Mouse (Mus musculus) mouse trophoblast stem cell (cell line): ENCODE results near the gene BC030867.
"Not testable (repeated sequence)": the region's sequence is repeated elsewhere in the genome, so short reads cannot be mapped to it uniquely, and the experiment has no call there.

Experiments used
- in situ Hi-C, 2 experiments: fragments of 300-500 bp; cut with MseI, MboI; formaldehyde crosslinking; loops; 2 replicates in 1 of 2; 3 replicates in 1 of 2; pipeline ENCODE4 v1.15.1; 2025

Gene BC030867

GRCm38 (mm10) chr11:102249351-102250090 is 839 bp downstream of the BC030867 start:
- in situ Hi-C loops, result no loop called here

- in situ Hi-C loops, result no loop called here
These were observed 8.8 kb downstream of the BC030867 start for GRCm38 (mm10) chr11:102257514-102257913.

GRCm38 (mm10) chr11:102258095-102258494 is 9.4 kb downstream of the BC030867 start:
- in situ Hi-C loops, result no loop called here

- in situ Hi-C loops, result no loop called here
These were observed 9.8 kb downstream of the BC030867 start for GRCm38 (mm10) chr11:102258521-102258920.

GRCm38 (mm10) chr11:102263211-102263610 is 14.5 kb downstream of the BC030867 start:
- in situ Hi-C loops, result no loop called here

GRCm38 (mm10) chr11:102265816-102266215 is 17.1 kb downstream of the BC030867 start:
- in situ Hi-C loops, result no loop called here

GRCm38 (mm10) chr11:102266631-102267355 is 18.1 kb downstream of the BC030867 start:
- in situ Hi-C loops, result no loop called here

GRCm38 (mm10) chr11:102267480-102267879 is 18.8 kb downstream of the BC030867 start:
- in situ Hi-C loops, result no loop called here

- in situ Hi-C loops, result no loop called here
These were observed 20.0 kb downstream of the BC030867 start, which contains the start of gene Asb16 for GRCm38 (mm10) chr11:102268520-102269244. Gene Asb16, plus strand, starts transcription at chr11:102268743.

- in situ Hi-C loops, result no loop called here
These were observed 27.8 kb downstream of the BC030867 start for GRCm38 (mm10) chr11:102276411-102276915.

GRCm38 (mm10) chr11:102277754-102278153 is 29.1 kb downstream of the BC030867 start:
- in situ Hi-C loops, result no loop called here

GRCm38 (mm10) chr11:102279595-102279994 is 30.9 kb downstream of the BC030867 start:
- in situ Hi-C loops, result no loop called here

- in situ Hi-C loops, result not testable (repeated sequence)
These were observed 31.6 kb downstream of the BC030867 start for GRCm38 (mm10) chr11:102280267-102280666.

- in situ Hi-C loops, result no loop called here
These were observed 35.2 kb downstream of the BC030867 start for GRCm38 (mm10) chr11:102283922-102284321.

GRCm38 (mm10) chr11:102284501-102285094 is 35.9 kb downstream of the BC030867 start, which contains the start of gene Tmub2:
Gene Tmub2, plus strand, starts transcription at chr11:102284931.
- in situ Hi-C loops, result no loop called here

GRCm38 (mm10) chr11:102285095-102285834 is 36.6 kb downstream of the BC030867 start:
- in situ Hi-C loops, result no loop called here

GRCm38 (mm10) chr11:102287485-102287884 is 38.8 kb downstream of the BC030867 start:
- in situ Hi-C loops, result no loop called here

- in situ Hi-C loops, result no loop called here
These were observed 39.5 kb downstream of the BC030867 start for GRCm38 (mm10) chr11:102288027-102288804.

GRCm38 (mm10) chr11:102288913-102289312 is 40.2 kb downstream of the BC030867 start:
- in situ Hi-C loops, result no loop called here

- in situ Hi-C loops, result no loop called here
These were observed 40.9 kb downstream of the BC030867 start for GRCm38 (mm10) chr11:102289511-102290100.
